Mouse (Mus musculus) liver, adult 2 months (tissue): ENCODE measurements around the gene Clec3a.

Source experiments
- CTCF ChIP-seq: fragments of 200-500 bp; IDR thresholded peaks from 2 replicates; pipeline ENCODE4 v1.5.1; 2011; ENCODE audit warnings: low read depth, low read length, control low read depth
- POLR2A ChIP-seq: fragments of 200-500 bp; IDR thresholded peaks from 2 replicates; pipeline ENCODE4 v1.6.1; 2011; ENCODE audit warnings: low read length, control low read depth; ENCODE audit not compliant: insufficient read depth; ENCODE audit errors: extremely low read depth

GRCm38 (mm10) chr8:114473546-114473945, 55.7 kb downstream of the Clec3a start:
- TF ChIP-seq CTCF (no peak), POLR2A (no peak)
